ENCODE assay signal across 24 mouse cellular contexts in genomic region chr10:125743181-125743580, GRCm38 (mm10).
DNase-seq lines count a peak whose midpoint lies in the region; ATAC-seq lines count a peak whose summit lies in the region.
"Had no signal": no experiment of that assay in that cellular context is flagged by ENCODE, and none has a peak within 500 bp of the region (broad histone marks: within the 10 kb centered on the region; RNA-seq: fewer than 3 reads in every experiment).

No protein-coding gene starts in this region.

- no peak overlapping the region for H3K4me3 ChIP-seq in lung, embryonic 16.5 days (ENCODE audit: low read length)
- H3K4me3 ChIP-seq in embryonic facial prominence, embryonic 10.5 days, result no peak overlapping the region
- no peak overlapping the region for H3K4me3 ChIP-seq in stomach, embryonic 14.5 days (ENCODE audit: low read depth, low read length)
- H3K4me3 ChIP-seq: forebrain, embryonic 13.5 days; heart, embryonic 10.5 days; midbrain, embryonic 12.5 days; myocyte had no signal

- peak overlapping the region; percentile 31; the same call in 1 of the 2 replicates for H3K27ac ChIP-seq in lung, embryonic 16.5 days (ENCODE audit: low read length)
- no peak overlapping the region for H3K27ac ChIP-seq in embryonic facial prominence, embryonic 10.5 days (replicated peaks)
- peak overlapping the region; percentile 77 for H3K27ac ChIP-seq in stomach, embryonic 14.5 days (ENCODE audit: low read length)
- H3K27ac ChIP-seq: forebrain, embryonic 13.5 days; heart, embryonic 10.5 days; hindbrain, postnatal 0 days; midbrain, embryonic 12.5 days had no signal

- DNase-seq in frontal cortex, postnatal 10 days (ENCODE audit: low spot score in 2 of 2), result no peak
- DNase-seq in lung, postnatal 36 days, result no peak
- DNase-seq in embryonic facial prominence, embryonic 10.5 days (ENCODE audit: low spot score), result peak; percentile 27
- DNase-seq in yolk sac, embryonic 10.5 days (ENCODE audit: low spot score), result no peak
- DNase-seq in spleen, postnatal 36 days (ENCODE audit: low spot score in 2 of 2), result no peak
- DNase-seq: adrenal gland, postnatal 36 days; cerebellum, adult 2 months; gastrocnemius, postnatal 36 days; kidney, postnatal 36 days; lung, adult 2 months; lung, postnatal 4 days; right cerebral cortex, postnatal 14 days; spleen, adult 18-20 months; thymus, postnatal 14 days had no signal

- H3K9ac ChIP-seq in lung, embryonic 16.5 days (ENCODE audit: low read length), result no peak overlapping the region
- no peak overlapping the region for H3K9ac ChIP-seq in stomach, embryonic 14.5 days (replicated peaks; ENCODE audit: low read depth, low read length)
- H3K9ac ChIP-seq: forebrain, embryonic 13.5 days; midbrain, embryonic 12.5 days had no signal

- H3K27me3 ChIP-seq in lung, embryonic 16.5 days (ENCODE audit: control insufficient read depth, insufficient read depth, low read depth, low read length), result no peaks in the 10 kb centered on the region
- no peaks in the 10 kb centered on the region for H3K27me3 ChIP-seq in embryonic facial prominence, embryonic 10.5 days (replicated peaks; ENCODE audit: low read depth, poor library complexity, severe bottlenecking)
- H3K27me3 ChIP-seq in stomach, embryonic 14.5 days (ENCODE audit: control insufficient read depth, insufficient read depth, low read length), result no peaks in the 10 kb centered on the region
- H3K27me3 ChIP-seq: forebrain, embryonic 13.5 days; midbrain, embryonic 12.5 days had no signal

- no peak overlapping the region for H3K4me2 ChIP-seq in lung, embryonic 16.5 days (ENCODE audit: low read depth, low read length)
- H3K4me2 ChIP-seq in stomach, embryonic 14.5 days (replicated peaks; ENCODE audit: low read depth, low read length), result peak overlapping the region; percentile 20; the same call in 1 of the 2 replicates
- H3K4me2 ChIP-seq: forebrain, embryonic 13.5 days; liver, embryonic 11.5 days; midbrain, embryonic 12.5 days had no signal

- peaks cover 6% of the 10 kb centered on the region; the same call in 1 of the 2 replicates for H3K4me1 ChIP-seq in lung, embryonic 16.5 days (replicated peaks; ENCODE audit: control insufficient read depth, insufficient read depth, low read length)
- H3K4me1 ChIP-seq in embryonic facial prominence, embryonic 10.5 days, result peaks cover 26% of the 10 kb centered on the region
- H3K4me1 ChIP-seq in stomach, embryonic 14.5 days (ENCODE audit: control insufficient read depth, insufficient read depth, low read length), result peaks cover 21% of the 10 kb centered on the region; the same call in 1 of the 2 replicates
- H3K4me1 ChIP-seq: forebrain, embryonic 13.5 days; midbrain, embryonic 12.5 days had no signal

- 34% methylated on average over 6 of the region's 6 CpGs for WGBS in lung, embryonic 16.5 days
- WGBS in embryonic facial prominence, embryonic 10.5 days, result 65% methylated on average over 6 of the region's 6 CpGs
- WGBS in stomach, embryonic 14.5 days, result 37% methylated on average over 6 of the region's 6 CpGs

- H3K9me3 ChIP-seq in lung, embryonic 16.5 days (ENCODE audit: control insufficient read depth, low read length), result no peaks in the 10 kb centered on the region
- H3K9me3 ChIP-seq in embryonic facial prominence, embryonic 10.5 days, result no peaks in the 10 kb centered on the region
- H3K9me3 ChIP-seq in stomach, embryonic 14.5 days (ENCODE audit: control insufficient read depth, low read depth, low read length), result no peaks in the 10 kb centered on the region
- H3K9me3 ChIP-seq: forebrain, embryonic 13.5 days; heart, embryonic 10.5 days; midbrain, embryonic 12.5 days had no signal

- peak; percentile 16; the same call in 1 of the 2 replicates for ATAC-seq in frontal cortex, adult (ENCODE audit: low TSS enrichment)
- no peak for ATAC-seq in lung, embryonic 16.5 days (ENCODE audit: low read depth)
- no peak for ATAC-seq in stomach, embryonic 14.5 days (ENCODE audit: insufficient number of reproducible peaks, insufficient read depth, low FRiP score, low read depth)
- ATAC-seq: forebrain, embryonic 13.5 days; hindbrain, postnatal 0 days had no signal

- no peaks in the 10 kb centered on the region for H3K36me3 ChIP-seq in lung, embryonic 16.5 days (ENCODE audit: control insufficient read depth, insufficient read depth, low read length)
- no peaks in the 10 kb centered on the region for H3K36me3 ChIP-seq in embryonic facial prominence, embryonic 10.5 days (replicated peaks)
- no peaks in the 10 kb centered on the region for H3K36me3 ChIP-seq in stomach, embryonic 14.5 days (ENCODE audit: control insufficient read depth, insufficient read depth, low read length)
- H3K36me3 ChIP-seq: G1E; heart, embryonic 10.5 days; midbrain, embryonic 12.5 days had no signal
